Mouse (Mus musculus) MEL (cell line): ENCODE results near the gene Hs3st5. TPM values are rescaled to one million over a fixed set of nuclear protein-coding genes. Genes with fewer than 3 reads are reported as not detected.

Experiments used
- DNase-seq: peaks from one replicate; pipeline ENCODE4 v3.0.0; 2011; ENCODE audit warnings: low read depth, low spot score
- H3K27ac ChIP-seq: 2 replicates; pipeline ENCODE4 v1.5.1; 2012; ENCODE audit warnings: low read depth, mild to moderate bottlenecking, control low read depth, low read length, moderate library complexity; ENCODE audit not compliant: control insufficient read depth
- H3K27me3 ChIP-seq, 2 experiments: fragments of 150-350 bp in 1 of 2; sonication (generic) in 1 of 2; 2 replicates each; pipeline ENCODE4 v1.6.1; 2012; ENCODE audit warnings: low read length in 2 of 2, mild to moderate bottlenecking in 2 of 2, improper control_type of control experiment in 1 of 2, moderate library complexity in 1 of 2; ENCODE audit not compliant: insufficient read depth in 2 of 2, control insufficient read depth in 1 of 2
- H3K36me3 ChIP-seq, 2 experiments: 2 replicates each; pipeline ENCODE4 v1.6.1; 2012 to 2014; ENCODE audit warnings: low read length in 2 of 2, improper control_type of control experiment in 1 of 2, inconsistent platforms in 1 of 2, mild to moderate bottlenecking in 1 of 2; ENCODE audit not compliant: insufficient read depth in 2 of 2, control insufficient read depth in 1 of 2
- H3K4me1 ChIP-seq, 2 experiments: fragments of 150-350 bp in 1 of 2; sonication (generic) in 1 of 2; 2 replicates each; pipeline ENCODE4 v1.6.1; 2012; ENCODE audit warnings: low read length in 2 of 2, improper control_type of control experiment in 1 of 2, mild to moderate bottlenecking in 1 of 2; ENCODE audit not compliant: insufficient read depth in 2 of 2, control insufficient read depth in 1 of 2
- H3K4me3 ChIP-seq, 2 experiments: fragments of 150-350 bp in 1 of 2; sonication (generic) in 1 of 2; 2 replicates each; pipeline ENCODE4 v1.5.1; 2012; ENCODE audit warnings: low read depth in 2 of 2, low read length in 2 of 2, mild to moderate bottlenecking in 2 of 2, moderate library complexity in 2 of 2, control low read depth in 1 of 2, improper control_type of control experiment in 1 of 2; ENCODE audit not compliant: control insufficient read depth in 1 of 2, insufficient read depth in 1 of 2
- H3K79me2 ChIP-seq: 2 replicates; pipeline ENCODE4 v1.6.1; 2012; ENCODE audit warnings: mild to moderate bottlenecking, low read length, moderate library complexity; ENCODE audit not compliant: control insufficient read depth, poor library complexity, insufficient read depth
- H3K9ac ChIP-seq: 2 replicates; pipeline ENCODE4 v1.6.1; 2012; ENCODE audit warnings: low read depth, mild to moderate bottlenecking, control low read depth, low read length, moderate library complexity; ENCODE audit not compliant: control insufficient read depth, poor library complexity, severe bottlenecking
- H3K9me3 ChIP-seq: fragments of 150-350 bp; sonication (generic); replicated peaks from 2 replicates; pipeline ENCODE4 v1.6.1; 2012; ENCODE audit warnings: mild to moderate bottlenecking, low read length, improper control_type of control experiment, moderate library complexity; ENCODE audit not compliant: insufficient read depth
- CHD1 ChIP-seq: IDR thresholded peaks from 2 replicates; pipeline ENCODE4 v1.6.1; 2012; ENCODE audit warnings: low read depth, mild to moderate bottlenecking, inconsistent platforms, low read length, improper control_type of control experiment
- CTCF ChIP-seq, 3 experiments: IDR thresholded peaks in 2 of 3; conservative IDR thresholded peaks in 1 of 3; 2 replicates each; pipeline ENCODE4 v1.5.1; 2011 to 2012; ENCODE audit warnings: low read length in 3 of 3, low read depth in 2 of 3, mild to moderate bottlenecking in 2 of 3, improper control_type of control experiment in 1 of 3, inconsistent platforms in 1 of 3, mixed read lengths in 1 of 3, moderate library complexity in 1 of 3; ENCODE audit not compliant: control insufficient read depth in 1 of 3, insufficient read depth in 1 of 3, poor library complexity in 1 of 3, severe bottlenecking in 1 of 3
- E2F4 ChIP-seq: IDR thresholded peaks from 2 replicates; pipeline ENCODE4 v1.6.1; 2011; ENCODE audit warnings: low read depth, low read length, improper control_type of control experiment, borderline replicate concordance
- ELF1 ChIP-seq: IDR thresholded peaks from 2 replicates; pipeline ENCODE4 v1.6.1; 2014; ENCODE audit warnings: low read depth, mild to moderate bottlenecking, inconsistent platforms, low read length, improper control_type of control experiment, moderate library complexity
- EP300 ChIP-seq, 2 experiments: IDR thresholded peaks; 2 replicates each; pipeline ENCODE4 v1.6.1; 2011; ENCODE audit warnings: improper control_type of control experiment in 2 of 2, low read length in 2 of 2, low read depth in 1 of 2, mild to moderate bottlenecking in 1 of 2
- ETS1 ChIP-seq: IDR thresholded peaks from 2 replicates; pipeline ENCODE4 v1.6.1; 2012; ENCODE audit warnings: low read depth, mild to moderate bottlenecking, inconsistent platforms, low read length, improper control_type of control experiment, moderate library complexity
- GABPA ChIP-seq: IDR thresholded peaks from 2 replicates; pipeline ENCODE4 v1.6.1; 2012; ENCODE audit warnings: low read depth, mild to moderate bottlenecking, inconsistent platforms, low read length, improper control_type of control experiment, moderate library complexity
- GATA1 ChIP-seq: IDR thresholded peaks from 2 replicates; pipeline ENCODE4 v1.6.1; 2011; ENCODE audit warnings: low read depth, low read length, improper control_type of control experiment
- HCFC1 ChIP-seq: IDR thresholded peaks from 2 replicates; pipeline ENCODE4 v1.6.1; 2012; ENCODE audit warnings: low read depth, mild to moderate bottlenecking, inconsistent platforms, low read length, improper control_type of control experiment, moderate library complexity
- JUND ChIP-seq: IDR thresholded peaks from 2 replicates; pipeline ENCODE4 v1.6.1; 2011; ENCODE audit warnings: low read depth, mild to moderate bottlenecking, improper control_type of control experiment, low read length
- MAZ ChIP-seq: IDR thresholded peaks from 2 replicates; pipeline ENCODE4 v1.6.1; 2012; ENCODE audit warnings: low read depth, mild to moderate bottlenecking, inconsistent platforms, low read length, improper control_type of control experiment
- MYC ChIP-seq: IDR thresholded peaks from 2 replicates; pipeline ENCODE4 v1.6.1; 2011; ENCODE audit warnings: low read depth, mild to moderate bottlenecking, low read length, improper control_type of control experiment, moderate library complexity
- NELFE ChIP-seq: IDR thresholded peaks from 2 replicates; pipeline ENCODE4 v1.6.1; 2011; ENCODE audit warnings: low read depth, low read length, improper control_type of control experiment
- POLR2AphosphoS5 ChIP-seq: IDR thresholded peaks from 2 replicates; pipeline ENCODE4 v1.6.1; 2012; ENCODE audit warnings: low read depth, borderline replicate concordance, mild to moderate bottlenecking, inconsistent platforms, low read length, moderate library complexity, mixed read lengths
- TBP ChIP-seq: IDR thresholded peaks from 2 replicates; pipeline ENCODE4 v1.8.0; 2011; ENCODE audit warnings: low read depth, low read length, improper control_type of control experiment
- UBTF ChIP-seq: IDR thresholded peaks from 2 replicates; pipeline ENCODE4 v1.6.1; 2012; ENCODE audit warnings: low read depth, mild to moderate bottlenecking, inconsistent platforms, low read length, improper control_type of control experiment, moderate library complexity, borderline replicate concordance; ENCODE audit not compliant: insufficient read depth
- USF1 ChIP-seq: IDR thresholded peaks from 2 replicates; pipeline ENCODE4 v1.6.1; 2014; ENCODE audit warnings: low read depth, mild to moderate bottlenecking, inconsistent platforms, low read length, improper control_type of control experiment, moderate library complexity
- USF2 ChIP-seq, 2 experiments: IDR thresholded peaks; 2 replicates each; pipeline ENCODE4 v1.6.1; 2011 to 2012; ENCODE audit warnings: improper control_type of control experiment in 2 of 2, low read length in 2 of 2, borderline replicate concordance in 1 of 2, inconsistent platforms in 1 of 2, low read depth in 1 of 2, mild to moderate bottlenecking in 1 of 2; ENCODE audit not compliant: insufficient read depth in 1 of 2
- ZC3H11A ChIP-seq: IDR thresholded peaks from 2 replicates; pipeline ENCODE4 v1.6.1; 2012; ENCODE audit warnings: low read depth, mild to moderate bottlenecking, inconsistent platforms, low read length, improper control_type of control experiment
- polyA plus RNA-seq, 2 experiments: library from polyadenylated mRNA; stranded (reverse) in 1 of 2; unstranded in 1 of 2; fragments of >175 nt in 1 of 2; fragments of >200 nt in 1 of 2; gene quantifications; 2 replicates each; pipeline versions ENCODE4 v1.2.1 to v1.2.4; 2012; ENCODE audit warnings: low replicate concordance in 2 of 2, low read depth in 1 of 2; ENCODE audit not compliant: insufficient read length in 2 of 2, insufficient read depth in 1 of 2, missing spikeins in 1 of 2
- total RNA-seq: library from RNA; depleted of rRNA; stranded (reverse); fragments of 300-350 nt; gene quantifications from 2 replicates; pipeline ENCODE4 v1.2.3, GENCODE M21; 2012

Gene Hs3st5
- total and polyA plus RNA-seq, 3 experiments, result not detected

DNA sequence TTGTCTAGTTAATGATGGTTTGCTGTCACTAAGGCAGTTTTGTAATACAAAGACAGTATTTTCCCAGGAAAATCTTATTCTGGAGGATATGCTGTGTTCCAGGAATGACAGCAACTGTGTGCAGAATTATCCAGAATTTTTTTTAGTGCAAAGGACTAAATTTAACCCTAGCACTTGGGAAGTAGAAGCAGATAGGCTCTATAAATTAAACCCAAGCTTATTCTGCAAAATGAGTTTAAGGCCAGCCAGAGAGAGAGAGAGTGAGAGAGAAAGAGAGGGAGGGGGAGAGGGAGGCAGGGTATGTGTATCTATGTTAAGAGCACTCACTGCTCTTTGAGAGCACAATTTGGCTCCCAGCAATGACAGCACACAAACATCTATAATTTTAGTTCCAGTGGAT is 267.0 kb downstream of the Hs3st5 start:
- DNase-seq, result no peak
- Histone ChIP-seq H3K9ac (no peak overlapping the region), H3K27me3 (no peaks in the 10 kb centered on the region), H3K9me3 (no peaks in the 10 kb centered on the region), H3K4me3 (no peak overlapping the region), H3K36me3 (no peaks in the 10 kb centered on the region), H3K4me1 (no peaks in the 10 kb centered on the region), H3K79me2 (no peaks in the 10 kb centered on the region), H3K27ac (no peak overlapping the region)
- TF ChIP-seq GABPA (no peak), EP300 (IDR thresholded peaks at IDR 0.05; ENCODE audit: low read depth in 1 of 2, low read length in 2 of 2) (no peak), ETS1 (no peak), TBP (no peak), POLR2AphosphoS5 (no peak), E2F4 (no peak), GATA1 (no peak), MYC (no peak), JUND (no peak)

DNA sequence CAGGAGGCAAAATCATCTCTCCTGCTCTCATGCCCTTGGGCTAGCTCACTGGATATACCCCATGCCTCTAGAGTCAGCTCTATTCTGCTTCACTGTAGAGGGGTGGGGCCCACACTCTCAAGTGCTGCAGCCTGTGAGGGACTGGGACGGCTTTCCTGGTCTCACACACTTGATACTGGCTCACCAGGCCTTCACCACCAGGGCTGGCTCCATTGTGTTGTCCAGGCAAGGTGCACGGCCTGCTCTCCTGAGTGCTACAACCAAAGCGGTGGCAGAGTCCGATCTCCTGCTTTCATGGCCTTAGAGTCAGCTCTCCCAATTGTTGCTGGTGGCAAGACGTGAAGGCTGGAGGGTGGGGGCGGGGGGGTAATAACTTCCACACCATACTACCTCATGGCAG is 268.3 kb downstream of the Hs3st5 start:
- no peaks in the 10 kb centered on the region for H3K36me3 ChIP-seq
- H3K4me1 ChIP-seq, result no peaks in the 10 kb centered on the region
- H3K9me3 ChIP-seq, result no peaks in the 10 kb centered on the region
- TF ChIP-seq E2F4, result no peak
- no peak for TF ChIP-seq HCFC1
- TF ChIP-seq NELFE, result no peak
- TF ChIP-seq USF1, result no peak
- TF ChIP-seq GABPA, result no peak
- TF ChIP-seq USF2 (IDR thresholded peaks at IDR 0.05; ENCODE audit: borderline replicate concordance in 1 of 2, insufficient read depth in 1 of 2, low read depth in 1 of 2, low read length in 2 of 2), result no peak
- no peak for TF ChIP-seq CHD1
- no peak for TF ChIP-seq CTCF (IDR thresholded peaks at IDR 0.05 in 2 of 3, conservative IDR thresholded peaks at IDR 0.05 in 1 of 3; ENCODE audit: control insufficient read depth in 1 of 3, insufficient read depth in 1 of 3, low read depth in 2 of 3, low read length in 3 of 3, poor library complexity in 1 of 3, severe bottlenecking in 1 of 3)
- no peak for TF ChIP-seq UBTF
- no peak for TF ChIP-seq JUND
- no peak for TF ChIP-seq MAZ
- TF ChIP-seq ZC3H11A, result no peak
- TF ChIP-seq GATA1, result no peak
- TF ChIP-seq ELF1, result no peak
- DNase-seq, result no peak
- no peaks in the 10 kb centered on the region for H3K79me2 ChIP-seq
- H3K27ac ChIP-seq, result no peak overlapping the region
- no peak overlapping the region for H3K4me3 ChIP-seq
- H3K27me3 ChIP-seq, result no peaks in the 10 kb centered on the region
- no peak overlapping the region for H3K9ac ChIP-seq
